Mouse (Mus musculus) monocyte, adult 2 months (primary cell): ENCODE measurements around the gene Maats1.

ENCODE experiments used
- DNase-seq, 2 experiments: peaks; one replicate each; pipeline ENCODE4 v3.0.0; 2022; ENCODE audit warnings: low spot score in 2 of 2, low read depth in 1 of 2

The Maats1 gene

DNA sequence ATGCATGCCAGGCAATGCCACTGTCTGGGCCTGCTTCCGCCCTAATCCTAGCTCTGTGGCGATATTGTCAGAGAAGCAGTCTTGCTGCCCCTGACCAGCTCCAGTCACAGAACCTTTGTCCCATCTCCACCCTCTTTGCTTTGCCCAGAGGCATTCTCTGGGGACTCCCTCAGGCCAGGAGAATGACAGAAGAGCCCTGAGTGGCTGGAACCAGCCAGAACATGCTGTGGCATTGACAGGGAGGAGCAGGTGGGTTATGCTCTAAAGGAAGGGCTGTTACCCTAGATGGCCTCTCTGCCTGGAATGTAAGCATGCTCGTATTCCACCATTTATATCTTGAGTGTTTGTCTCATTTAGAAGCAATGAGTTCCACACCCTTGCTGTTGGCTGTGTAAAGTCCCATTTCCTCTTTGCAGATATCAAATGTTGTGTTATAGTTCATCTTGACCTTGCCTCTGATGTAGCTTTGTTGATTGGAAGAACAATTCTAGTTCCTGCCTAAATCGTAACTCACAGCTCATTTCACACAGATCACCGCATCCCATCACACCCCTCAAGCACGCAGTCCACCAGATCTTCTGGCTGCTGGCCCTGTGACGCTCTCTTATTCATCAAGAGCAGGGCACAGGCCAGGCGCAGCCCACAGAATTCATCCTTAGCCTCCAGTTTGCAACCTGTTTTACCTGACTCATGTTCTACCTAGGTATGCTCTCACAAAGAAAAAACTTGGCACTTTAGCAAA is 28.9 kb upstream of the Maats1 start:
- DNase-seq: no peak

DNA sequence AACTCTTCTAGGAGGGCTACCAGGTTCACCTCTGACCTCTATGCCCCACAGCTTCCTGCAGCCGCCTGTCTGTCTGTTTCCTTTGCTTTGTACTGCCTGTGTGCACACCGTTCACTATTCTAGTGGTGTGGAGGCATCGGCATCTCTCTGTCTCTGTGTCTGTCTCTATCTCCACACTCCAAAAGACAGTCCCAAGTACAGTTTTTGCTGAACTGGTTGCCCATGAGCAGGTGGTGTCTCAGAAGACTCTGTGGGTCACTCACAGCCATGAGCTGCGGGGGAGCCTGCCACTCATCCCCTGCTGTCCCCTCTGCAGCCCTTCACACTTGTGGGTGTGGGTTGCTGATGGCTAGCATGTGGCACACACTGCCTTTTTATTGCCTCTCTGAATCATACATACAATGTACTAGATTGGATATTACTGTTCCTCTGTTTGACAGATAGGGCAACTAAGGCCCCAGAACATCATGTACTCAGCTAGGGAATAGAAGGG is 28.1 kb upstream of the Maats1 start:
- DNase-seq: no peak

DNA sequence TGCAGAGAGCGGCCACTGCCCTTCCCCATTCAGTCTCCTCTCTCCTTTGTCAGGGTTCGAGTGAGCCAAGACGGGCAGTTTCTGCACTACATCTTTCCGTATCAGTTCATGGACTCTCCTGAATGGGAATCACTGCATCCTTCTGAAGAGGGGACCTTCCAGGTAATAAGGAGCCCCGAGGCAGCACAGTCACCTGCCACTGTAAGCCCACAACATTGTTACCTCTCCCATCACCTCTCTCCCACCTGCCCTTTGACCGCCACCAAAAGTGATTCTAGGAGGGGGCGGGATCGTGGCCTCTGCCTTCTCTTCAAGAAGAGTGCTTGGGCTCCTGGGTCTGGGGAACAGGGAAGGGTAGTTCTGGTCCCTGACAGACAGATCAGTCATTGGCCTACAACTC is 27.5 kb upstream of the Maats1 start:
- no peak for DNase-seq

DNA sequence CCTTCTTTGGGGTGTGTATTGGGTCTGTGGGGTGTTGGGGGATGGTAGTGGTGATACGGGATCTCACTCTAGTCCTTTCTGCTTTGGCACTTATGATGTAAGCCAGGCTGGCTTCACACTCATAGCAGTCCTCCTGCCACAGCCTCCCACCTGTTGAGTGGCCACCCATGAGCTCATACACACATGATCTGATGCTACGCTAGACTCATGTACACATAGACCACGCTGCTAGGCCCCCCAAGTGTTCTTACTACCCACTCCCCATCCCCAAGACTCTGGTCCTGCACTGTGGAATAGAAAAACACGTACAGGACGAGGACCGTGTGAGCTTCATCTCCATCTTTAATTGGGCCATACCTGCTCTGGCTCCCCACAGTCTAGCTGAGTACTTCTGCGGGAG is 27.1 kb upstream of the Maats1 start:
- DNase-seq: no peak

DNA sequence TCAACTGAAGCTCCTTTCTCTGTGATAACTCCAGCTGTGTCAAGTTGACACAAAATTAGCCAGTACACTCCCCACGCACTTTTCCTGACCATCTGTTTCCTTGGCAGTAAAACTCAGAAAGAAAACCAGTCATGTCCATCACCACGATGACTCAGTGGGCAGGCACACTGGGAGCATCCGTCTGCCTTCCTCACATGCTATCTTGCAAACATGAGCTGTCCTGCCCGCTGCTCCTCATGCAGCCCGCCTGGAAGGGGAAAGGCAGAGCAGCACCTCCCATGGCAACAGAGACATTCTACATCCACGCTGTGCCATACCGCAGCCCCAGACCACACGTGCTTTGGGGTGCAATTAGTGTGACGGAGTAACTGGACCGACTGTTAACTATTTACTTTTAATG is 26.4 kb upstream of the Maats1 start:
- no peak for DNase-seq

DNA sequence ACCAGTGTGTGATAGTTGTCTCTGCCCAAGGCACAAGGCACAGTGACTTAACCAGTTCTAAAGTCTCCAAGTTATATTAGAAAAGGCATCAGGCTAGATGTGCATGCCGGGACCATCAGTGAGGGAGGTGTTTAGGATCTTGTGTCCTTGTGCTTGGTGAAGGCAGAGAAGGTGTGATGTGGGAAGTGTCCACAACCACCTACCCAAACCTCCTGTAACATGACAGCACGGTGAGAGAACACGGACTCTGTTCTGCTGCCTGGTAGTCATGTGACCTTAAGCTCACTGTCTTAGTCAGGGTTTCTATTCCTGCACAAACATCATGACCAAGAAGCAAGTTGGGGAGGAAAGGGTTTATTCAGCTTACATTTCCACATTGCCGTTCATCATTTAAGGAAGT is 24.3 kb upstream of the Maats1 start:
- DNase-seq: no peak

DNA sequence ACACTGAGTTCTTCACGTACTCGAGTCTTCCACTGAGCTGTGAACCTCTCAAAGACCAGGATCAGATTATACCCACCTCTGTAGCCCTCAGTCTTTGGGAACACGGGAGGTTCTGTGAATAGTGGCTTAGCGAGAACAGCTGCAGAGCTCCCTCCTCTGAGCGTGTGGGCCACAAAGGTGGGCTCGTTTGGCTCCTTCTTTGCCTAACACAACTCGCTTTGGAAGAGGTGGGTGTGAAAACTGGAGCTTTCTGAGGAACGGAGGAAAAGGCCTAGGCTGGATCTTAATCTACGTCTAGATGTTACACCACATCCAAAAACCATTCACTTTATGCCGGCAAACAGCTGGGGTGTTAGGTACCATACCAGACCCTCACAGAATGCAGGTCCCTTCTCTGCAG is 23.4 kb upstream of the Maats1 start:
- DNase-seq: no peak

DNA sequence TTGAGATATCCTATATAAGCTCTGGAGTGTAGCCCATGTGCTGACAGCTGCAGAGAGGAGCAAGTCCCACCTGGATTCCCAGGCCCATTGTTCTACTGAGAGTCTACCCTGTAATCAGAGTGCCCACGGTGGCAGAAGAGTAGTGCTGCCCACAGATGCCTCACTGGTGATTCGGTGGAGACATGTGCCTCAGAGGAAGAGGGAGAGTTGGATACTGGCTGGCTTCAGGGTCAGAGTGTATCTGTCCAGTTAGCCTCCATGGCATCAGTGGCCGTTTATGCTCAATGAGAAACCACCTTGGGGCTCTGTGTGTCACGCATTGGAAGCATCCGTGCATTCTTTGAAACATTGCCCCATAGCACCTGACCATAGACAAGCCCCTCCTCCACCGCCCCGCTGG is 21.7 kb upstream of the Maats1 start:
- DNase-seq: no peak

DNA sequence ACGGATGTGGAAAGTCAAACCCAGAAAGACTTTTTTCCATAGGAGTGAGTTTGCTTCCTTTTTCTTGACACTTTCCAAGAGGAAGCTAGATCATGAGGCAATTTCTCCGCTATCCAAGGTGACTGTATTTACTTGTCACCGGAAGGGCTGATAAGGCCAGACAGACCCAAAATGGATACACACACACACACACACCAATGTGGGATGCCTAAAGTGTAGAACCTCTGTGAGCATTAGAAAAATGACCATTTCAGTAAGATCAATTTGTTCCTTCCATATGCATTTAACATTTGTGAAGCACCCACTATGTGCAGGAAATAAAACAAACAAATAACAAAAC is 21.3 kb upstream of the Maats1 start:
- no peak for DNase-seq

DNA sequence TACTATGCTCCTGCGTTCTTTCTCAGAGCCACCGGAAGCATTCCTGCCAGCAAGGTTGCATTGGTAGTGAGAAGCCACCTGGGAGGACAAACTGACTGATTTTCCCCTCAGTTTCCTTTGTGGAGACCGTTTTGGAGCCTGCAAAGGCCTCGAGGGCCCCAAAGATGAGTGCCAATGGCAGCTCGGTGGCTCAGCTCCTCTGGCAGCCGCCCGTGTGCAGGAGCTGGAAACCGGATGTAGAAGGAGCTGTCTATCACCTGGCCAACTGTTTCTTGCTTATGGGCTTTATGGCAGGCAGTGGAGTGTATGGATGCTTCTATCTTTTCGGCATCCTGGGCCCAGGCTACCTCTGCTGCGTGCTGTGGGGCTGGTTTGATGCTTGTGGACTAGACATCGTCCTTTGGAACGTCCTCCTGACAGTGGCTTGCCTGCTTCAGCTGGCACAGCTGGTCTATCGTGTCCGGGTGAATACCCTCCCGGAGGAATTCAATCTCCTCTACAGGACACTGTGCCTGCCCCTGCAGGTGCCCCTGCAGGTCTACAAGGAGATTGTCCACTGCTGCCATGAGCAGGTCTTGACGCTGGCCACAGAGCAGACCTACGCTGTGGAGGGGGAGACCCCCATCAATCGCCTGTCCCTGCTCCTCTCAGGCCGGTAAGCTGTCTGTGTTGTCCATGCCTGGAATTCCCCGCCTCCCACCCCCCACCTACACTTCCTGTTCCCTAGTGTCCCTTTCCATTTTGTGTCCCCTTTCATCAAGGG is 20.7 kb upstream of the Maats1 start:
- no peak for DNase-seq

DNA sequence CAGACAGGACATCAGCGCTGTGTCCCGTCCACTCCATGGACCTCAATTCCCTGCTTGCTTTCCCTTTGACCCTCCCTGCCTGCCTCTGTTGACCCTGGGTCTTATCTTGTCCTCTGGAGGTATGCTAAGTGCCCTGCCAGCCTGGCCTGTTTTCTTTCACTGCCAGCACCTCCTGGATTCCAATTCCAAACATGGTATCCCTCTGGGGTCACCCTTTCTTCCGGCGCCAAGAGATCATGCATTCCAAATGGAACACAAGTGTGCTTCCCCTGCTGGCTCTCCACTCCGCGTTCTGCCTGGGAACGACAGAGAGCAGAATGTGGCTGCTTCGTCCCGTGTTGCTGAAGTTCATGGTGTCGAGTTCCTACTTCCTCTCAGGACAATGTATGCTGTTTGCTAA is 20.0 kb upstream of the Maats1 start, which contains the start of gene Popdc2:
TSS of gene Popdc2 (plus strand) at position 277 of the 400 bp plus-strand sequence.
- DNase-seq: no peak

DNA sequence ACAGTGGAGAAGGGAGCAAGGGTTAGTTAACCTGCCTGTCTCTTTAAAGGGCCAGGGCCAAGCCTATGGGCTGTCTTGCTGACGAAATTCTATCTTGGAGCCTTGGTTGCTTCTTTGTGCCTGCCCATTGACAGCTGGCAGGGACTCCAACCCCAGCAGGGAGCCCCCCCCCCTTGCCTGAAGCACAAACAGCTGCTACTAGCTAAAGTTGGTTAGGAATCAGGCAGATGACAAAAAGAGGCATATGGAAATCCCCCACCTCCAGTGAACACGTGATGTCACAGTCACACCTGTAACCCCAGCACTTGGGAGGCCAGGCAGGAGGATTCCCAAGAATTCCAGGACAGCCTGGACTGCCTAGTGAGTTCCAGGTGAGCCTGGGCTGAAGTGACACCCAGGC is 18.4 kb upstream of the Maats1 start:
- DNase-seq: no peak

DNA sequence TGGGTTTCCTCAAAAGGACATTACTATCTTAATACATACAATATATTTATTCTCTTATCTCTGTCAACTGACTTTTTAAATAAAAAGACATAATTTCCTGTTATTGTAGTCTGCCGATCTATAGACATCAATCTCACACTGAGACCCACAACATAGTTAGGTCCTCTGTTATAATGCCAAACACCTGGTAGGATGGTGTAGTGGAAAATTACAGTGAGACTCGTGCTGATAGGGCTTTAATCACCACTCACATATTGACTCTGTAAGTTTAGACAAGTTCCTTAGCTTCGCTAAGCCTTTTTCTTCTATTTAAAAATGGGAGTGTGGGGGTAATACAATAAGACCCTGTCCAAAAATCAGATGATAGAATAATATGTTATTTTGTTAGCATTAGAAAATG is 17.9 kb upstream of the Maats1 start:
- DNase-seq: no peak

DNA sequence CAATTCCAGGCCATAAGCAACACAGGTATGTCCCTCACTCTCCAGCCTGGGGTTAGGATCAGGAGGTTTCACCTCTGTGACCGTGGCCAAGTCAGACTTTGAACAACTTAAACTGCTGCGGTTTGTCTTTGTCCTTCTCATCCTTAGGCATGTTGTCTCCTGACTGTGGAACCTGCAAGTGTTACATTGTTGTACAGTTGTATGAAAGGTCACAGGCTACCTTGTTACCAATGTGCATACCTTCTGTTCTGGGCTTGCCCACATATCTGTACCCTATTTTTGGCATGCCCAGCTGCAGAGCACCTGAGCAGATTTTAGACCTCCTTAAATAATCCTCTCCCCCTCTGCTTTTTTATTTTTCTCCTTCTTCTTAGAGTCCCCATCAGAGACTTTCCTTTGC is 17.3 kb upstream of the Maats1 start:
- DNase-seq: no peak

DNA sequence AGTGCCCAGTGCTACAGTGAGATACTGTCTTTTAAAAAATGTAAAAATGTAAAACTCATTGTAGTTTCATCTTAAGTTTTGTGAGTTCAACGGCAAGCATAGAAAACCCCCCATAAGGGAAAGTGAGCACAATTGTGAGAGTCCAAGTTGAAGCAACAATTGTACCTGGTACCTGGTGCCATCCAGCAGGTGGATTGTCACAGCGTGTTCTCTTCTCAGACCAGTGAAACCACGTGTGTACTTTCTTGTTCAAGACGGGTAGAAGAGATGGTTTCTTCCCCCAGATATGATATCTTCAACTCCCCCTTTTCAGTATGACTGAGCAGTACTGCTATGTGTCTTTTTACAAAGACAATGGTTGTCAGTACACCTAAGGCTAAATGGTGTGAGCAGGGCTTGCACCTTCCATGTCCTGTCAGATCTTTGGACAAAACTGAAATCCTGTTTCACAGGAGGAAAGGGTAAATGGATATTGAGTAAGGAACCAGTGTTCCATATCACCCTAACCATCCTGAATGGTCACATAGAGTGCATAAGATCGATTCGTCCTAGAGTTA is 16.4 kb upstream of the Maats1 start:
- no peak for DNase-seq

DNA sequence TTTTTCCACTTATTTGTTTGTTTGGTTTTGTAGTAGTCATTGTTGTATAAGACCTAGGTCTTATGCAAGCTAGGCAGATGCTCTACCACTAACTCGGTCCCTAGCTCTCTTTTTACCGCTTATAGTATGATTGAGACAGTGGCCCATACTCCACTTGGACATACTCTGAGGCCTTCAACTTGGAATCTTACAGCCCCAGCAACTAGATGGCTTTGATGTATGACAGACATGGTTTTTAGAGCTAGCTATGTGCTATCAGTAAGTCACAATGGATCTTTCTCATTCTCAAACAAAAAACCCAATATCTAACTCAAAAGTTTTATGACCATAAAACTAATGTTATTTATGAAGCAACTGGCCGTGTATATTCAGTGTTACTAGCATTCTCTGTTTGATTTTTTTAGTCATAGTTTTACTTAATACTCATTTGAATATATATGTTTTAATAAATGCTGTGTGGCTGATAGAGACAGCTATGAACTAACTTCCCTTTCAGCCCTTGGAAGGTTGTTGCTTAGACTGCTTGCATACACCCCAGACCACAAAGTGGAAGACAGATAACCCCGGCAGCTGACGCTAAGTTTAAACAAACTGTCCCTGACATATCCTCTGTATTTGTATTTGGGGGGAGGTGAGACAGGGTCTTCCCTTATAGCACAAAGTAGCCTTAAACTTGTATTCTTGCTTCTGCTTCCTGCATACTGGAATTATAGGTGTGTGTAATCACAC is 12.4 kb upstream of the Maats1 start:
- DNase-seq: no peak

DNA sequence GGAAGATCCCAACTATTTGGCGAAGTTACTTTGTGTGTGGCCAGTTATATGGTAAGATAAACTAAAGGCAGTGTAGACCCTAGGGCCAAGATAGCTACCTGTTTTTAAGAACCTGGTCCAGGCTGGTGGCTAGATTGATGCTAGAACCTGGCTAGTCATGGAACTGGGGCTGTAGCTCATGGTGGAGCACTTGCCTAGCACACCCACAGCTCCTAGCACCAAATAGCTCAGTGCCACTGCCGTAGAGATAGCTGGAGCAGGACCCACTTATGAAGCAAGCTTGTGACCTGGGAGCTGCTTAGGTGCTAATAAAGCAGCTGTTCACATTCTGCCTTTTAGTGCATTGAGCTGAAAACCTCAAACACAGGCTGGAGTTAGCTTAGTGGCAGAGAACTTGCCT is 11.7 kb upstream of the Maats1 start:
- no peak for DNase-seq

DNA sequence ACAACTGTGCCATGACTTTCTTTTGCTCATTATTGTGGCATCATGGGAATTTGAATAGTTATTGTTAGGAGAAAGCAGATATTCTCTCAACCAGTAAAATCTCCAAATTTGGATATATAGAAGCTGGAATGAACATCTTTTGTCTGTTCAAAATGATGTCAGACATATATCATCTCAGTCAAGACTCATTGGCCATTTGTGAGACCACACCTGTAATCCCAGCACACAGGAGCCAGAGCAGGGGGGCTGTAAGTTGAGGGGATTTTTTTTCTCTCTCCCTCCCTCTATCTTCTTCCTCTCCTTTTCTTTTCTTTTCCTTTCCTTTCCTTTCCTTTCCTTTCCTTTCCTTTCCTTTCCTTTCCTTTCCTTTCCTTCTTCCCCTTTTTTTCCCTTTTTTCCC is 10.9 kb upstream of the Maats1 start:
- DNase-seq: no peak

DNA sequence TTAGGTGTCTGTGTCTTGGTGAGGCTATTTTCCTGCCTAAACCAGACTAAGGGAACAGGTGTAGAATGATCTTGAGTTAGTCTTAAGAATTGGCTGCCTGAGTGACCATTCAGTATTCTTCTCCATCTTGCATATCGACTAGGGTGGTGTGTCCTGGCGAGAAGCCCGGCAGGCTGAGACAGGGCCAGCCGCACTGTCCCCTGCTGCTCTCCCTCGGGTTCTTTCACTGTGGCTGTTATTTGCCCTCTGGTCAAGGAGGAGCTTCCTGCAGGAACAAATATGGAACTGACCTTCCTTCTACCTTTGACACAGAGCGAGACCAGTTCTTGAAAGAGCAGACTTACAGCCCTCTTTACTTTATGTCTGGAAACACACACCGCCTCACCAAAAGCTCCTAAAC is 10.1 kb upstream of the Maats1 start:
- DNase-seq: no peak

DNA sequence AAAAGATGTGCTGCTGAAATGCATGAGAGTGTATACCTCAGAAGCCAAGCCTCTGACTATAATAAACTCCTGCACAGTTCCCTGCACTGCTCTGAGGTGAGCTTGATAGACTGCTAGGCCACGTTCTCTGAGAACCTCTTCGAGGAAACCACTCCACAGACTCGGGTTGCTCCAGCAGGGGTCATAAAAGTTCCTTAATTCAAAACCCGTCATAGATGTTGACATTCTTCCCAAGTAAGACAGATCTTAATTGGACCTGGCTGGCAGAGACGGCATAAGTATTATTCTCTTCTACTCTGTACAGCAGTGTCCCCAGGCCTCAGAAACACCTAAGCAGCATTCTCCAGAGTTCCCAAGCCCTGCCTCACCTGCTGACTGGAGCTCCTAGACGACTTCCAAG is 9.0 kb upstream of the Maats1 start:
- no peak for DNase-seq

DNA sequence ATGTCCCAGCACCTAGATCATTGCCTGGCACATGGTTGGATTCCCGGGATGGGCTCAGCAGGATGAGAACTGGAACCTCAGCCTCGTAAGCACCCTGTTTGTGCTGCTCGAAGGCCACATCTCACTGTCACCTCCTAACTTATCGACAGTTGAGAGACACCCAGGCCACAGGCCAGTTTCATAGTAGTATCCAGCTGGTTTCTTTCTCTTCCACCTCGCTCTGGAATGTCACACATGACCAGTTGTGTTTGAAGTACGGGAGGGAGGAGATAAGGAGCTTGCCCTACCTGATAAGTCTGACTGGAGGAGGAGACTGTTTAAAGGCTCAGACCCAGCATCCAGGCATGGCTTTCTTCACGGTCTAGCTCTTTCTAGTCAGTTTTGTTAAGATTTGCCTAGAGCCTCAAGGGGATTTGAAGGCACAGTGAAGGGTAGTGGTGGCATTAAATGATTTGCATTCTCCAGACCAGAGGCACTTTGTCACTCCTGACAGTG is 8.5 kb upstream of the Maats1 start:
- DNase-seq: no peak

DNA sequence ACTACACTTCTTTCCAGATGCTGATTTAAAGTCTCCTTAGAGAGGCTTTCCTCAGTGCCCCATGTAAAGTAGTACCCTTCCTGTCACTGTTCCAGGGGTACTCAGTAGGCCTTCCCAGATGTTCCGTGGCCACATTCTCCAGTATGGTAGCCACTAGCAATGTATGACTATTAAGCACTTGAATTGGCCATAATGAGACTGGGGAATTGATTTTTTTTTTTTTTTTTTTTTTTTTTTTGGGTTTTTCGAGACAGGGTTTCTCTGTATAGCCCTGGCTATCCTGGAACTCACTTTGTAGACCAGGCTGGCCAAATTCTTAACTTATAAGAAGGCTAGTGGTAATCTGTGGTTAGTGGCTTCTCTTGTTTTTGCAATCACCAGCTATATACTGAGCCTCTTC is 7.9 kb upstream of the Maats1 start:
- no peak for DNase-seq
